Mouse (Mus musculus) thymus, adult 2 months (tissue): Measurements from ENCODE around the gene Adgrf5. TPM values are rescaled to one million over a fixed set of nuclear protein-coding genes. Genes with fewer than 3 reads are reported as not detected.

ENCODE experiments used
- DNase-seq: peaks from one replicate; pipeline ENCODE4 v3.0.0; 2021
- H3K27ac ChIP-seq: fragments of 200-500 bp; 2 replicates; pipeline ENCODE4 v1.5.1; 2012; ENCODE audit warnings: low read length, control low read depth; ENCODE audit not compliant: control insufficient read depth, insufficient read depth
- H3K27me3 ChIP-seq: fragments of 200-500 bp; 2 replicates; pipeline ENCODE4 v1.6.1; 2012; ENCODE audit warnings: mild to moderate bottlenecking, low read length, moderate library complexity, mixed read lengths; ENCODE audit not compliant: control insufficient read depth, insufficient read depth
- H3K36me3 ChIP-seq: fragments of 200-500 bp; 2 replicates; pipeline ENCODE4 v1.6.1; 2012; ENCODE audit warnings: mild to moderate bottlenecking, low read length, moderate library complexity; ENCODE audit not compliant: control insufficient read depth, insufficient read depth
- H3K4me1 ChIP-seq: fragments of 200-500 bp; replicated peaks from 2 replicates; pipeline ENCODE4 v1.6.1; 2012; ENCODE audit warnings: low read length; ENCODE audit not compliant: control insufficient read depth, insufficient read depth
- H3K4me3 ChIP-seq: fragments of 200-500 bp; 2 replicates; pipeline ENCODE4 v1.5.1; 2012; ENCODE audit warnings: mild to moderate bottlenecking, low read length, control low read depth, moderate library complexity; ENCODE audit not compliant: control insufficient read depth, insufficient read depth
- CTCF ChIP-seq: fragments of 200-500 bp; IDR thresholded peaks from 2 replicates; pipeline ENCODE4 v1.5.1; 2012; ENCODE audit warnings: mild to moderate bottlenecking, control low read depth, low read length, moderate library complexity, borderline replicate concordance; ENCODE audit not compliant: control insufficient read depth, poor library complexity, insufficient read depth; ENCODE audit errors: extremely low read depth
- POLR2A ChIP-seq: fragments of 200-500 bp; IDR thresholded peaks from 2 replicates; pipeline ENCODE4 v1.6.1; 2012; ENCODE audit warnings: mild to moderate bottlenecking, low read length, control low read depth, moderate library complexity; ENCODE audit not compliant: control insufficient read depth, poor library complexity, insufficient read depth; ENCODE audit errors: extremely low read depth
- WGBS: fragments of 180-500 bp; shearing (Covaris S2); methylation state at CpG from one replicate; pipeline ENCODE4 v1.1.7; 2018; 5-methylcytosine and 5-hydroxymethylcytosine counted together
- polyA plus RNA-seq: library from polyadenylated mRNA; depleted of rRNA; stranded (reverse); fragments of >200 nt; gene quantifications from 2 replicates; pipeline ENCODE4 v1.2.3, GENCODE M21; 2012

Adgrf5 gene
- polyA plus RNA-seq, 1 experiment, result 5.7 TPM

GRCm38 (mm10) chr17:43395400-43396258 is 35.4 kb downstream of the Adgrf5 start:
- H3K4me1 ChIP-seq, result no peaks in the 10 kb centered on the region
- DNase-seq, result no peak
- no peaks in the 10 kb centered on the region for H3K27me3 ChIP-seq
- no peaks in the 10 kb centered on the region for H3K36me3 ChIP-seq
- 76% methylated on average over 12 of the region's 12 CpGs for WGBS
- no peak overlapping the region for H3K4me3 ChIP-seq
- TF ChIP-seq POLR2A (no peak), CTCF (no peak)
- H3K27ac ChIP-seq, result no peak overlapping the region

DNA sequence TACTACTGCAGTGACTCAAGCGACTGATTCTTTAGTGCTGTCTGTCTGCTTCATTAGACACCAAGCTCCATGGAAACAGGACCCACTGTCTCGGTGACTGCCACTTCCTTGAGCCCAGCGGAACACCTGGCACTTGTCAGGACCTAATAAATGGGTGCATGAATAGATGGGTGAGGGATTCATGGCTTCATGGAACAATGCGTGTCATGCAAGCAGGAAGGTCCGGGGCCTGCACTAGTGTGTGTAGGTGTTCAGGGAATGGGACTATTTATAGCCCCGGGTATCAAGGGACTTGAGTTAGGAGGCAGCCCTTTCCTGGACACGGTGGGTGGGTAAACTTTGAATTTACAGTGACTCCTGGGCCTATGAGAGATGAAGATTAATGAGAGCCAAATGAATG is 38.4 kb downstream of the Adgrf5 start:
- Histone ChIP-seq H3K27me3 (no peaks in the 10 kb centered on the region), H3K4me1 (no peaks in the 10 kb centered on the region), H3K4me3 (no peak overlapping the region), H3K27ac (no peak overlapping the region), H3K36me3 (no peaks in the 10 kb centered on the region)
- TF ChIP-seq CTCF (no peak), POLR2A (no peak)
- DNase-seq, result no peak
- 84% methylated on average over 7 of the region's 7 CpGs for WGBS

- H3K4me3 ChIP-seq, result no peak overlapping the region
- no peaks in the 10 kb centered on the region for H3K4me1 ChIP-seq
- H3K27ac ChIP-seq, result no peak overlapping the region
- no peak for TF ChIP-seq POLR2A
- no peak for DNase-seq
- H3K27me3 ChIP-seq, result no peaks in the 10 kb centered on the region
- no peaks in the 10 kb centered on the region for H3K36me3 ChIP-seq
- 97% methylated on average over 3 of the region's 3 CpGs for WGBS
Measured at GRCm38 (mm10) chr17:43399151-43399550, 38.9 kb downstream of the Adgrf5 start.

DNA sequence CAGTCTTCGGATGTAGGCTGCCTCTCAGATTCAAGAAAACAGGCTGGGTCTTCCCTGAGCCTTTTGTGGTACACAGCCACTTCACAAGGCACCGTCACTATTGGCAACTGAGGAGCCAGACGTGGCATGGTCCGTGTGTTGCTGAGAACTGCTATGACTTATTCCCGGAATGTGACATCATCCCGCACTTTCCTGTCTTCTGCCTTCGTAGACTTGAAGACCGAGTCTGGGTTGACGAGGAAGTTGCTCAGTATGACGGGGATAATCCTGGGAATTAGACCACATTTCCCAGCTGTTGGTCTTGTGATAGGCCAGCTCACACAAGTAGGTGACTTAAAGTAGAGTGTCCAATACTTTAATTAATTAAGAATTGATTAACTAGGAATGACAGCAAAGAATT is 40.2 kb downstream of the Adgrf5 start:
- no peak for TF ChIP-seq CTCF
- 92% methylated on average over 10 of the region's 10 CpGs for WGBS
- H3K27me3 ChIP-seq, result no peaks in the 10 kb centered on the region

DNA sequence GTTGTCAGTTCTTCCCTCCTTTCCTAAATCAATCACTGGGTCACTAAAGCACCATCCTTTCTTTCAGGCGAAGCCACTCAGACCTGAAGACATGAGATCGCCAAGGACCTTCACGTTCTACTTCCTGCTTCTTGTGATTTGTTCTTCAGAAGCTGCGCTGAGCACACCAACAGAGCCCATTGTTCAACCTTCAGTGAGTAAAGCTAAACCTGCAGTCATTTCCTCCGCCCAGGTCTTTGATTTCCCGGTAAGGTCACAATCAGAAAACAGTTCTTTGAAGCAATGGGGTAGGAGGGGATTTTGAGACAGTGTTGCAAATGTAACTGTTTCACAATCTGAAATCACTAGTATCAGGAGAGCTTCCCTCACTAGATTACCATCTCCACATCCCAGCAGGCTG is 43.6 kb downstream of the Adgrf5 start:
- TF ChIP-seq POLR2A (no peak), CTCF (no peak)
- DNase-seq, result no peak
- no peaks in the 10 kb centered on the region for H3K36me3 ChIP-seq
- no peaks in the 10 kb centered on the region for H3K4me1 ChIP-seq
- 61% methylated on average over 6 of the region's 6 CpGs for WGBS
- no peak overlapping the region for H3K27ac ChIP-seq
- no peaks in the 10 kb centered on the region for H3K27me3 ChIP-seq
- H3K4me3 ChIP-seq, result no peak overlapping the region

More for the DNA sequence above, 40.2 kb downstream of the Adgrf5 start:
- DNase-seq, result no peak
- no peak overlapping the region for H3K4me3 ChIP-seq
- no peaks in the 10 kb centered on the region for H3K36me3 ChIP-seq
- H3K4me1 ChIP-seq, result no peaks in the 10 kb centered on the region
- no peak overlapping the region for H3K27ac ChIP-seq

- Histone ChIP-seq H3K36me3 (no peaks in the 10 kb centered on the region), H3K27me3 (no peaks in the 10 kb centered on the region), H3K4me1 (no peaks in the 10 kb centered on the region), H3K27ac (no peak overlapping the region), H3K4me3 (no peak overlapping the region)
- WGBS, result 85% methylated on average over 5 of the region's 5 CpGs
- no peak for TF ChIP-seq POLR2A
- no peak for TF ChIP-seq CTCF
- DNase-seq, result no peak
Measured at GRCm38 (mm10) chr17:43404408-43404807, 44.2 kb downstream of the Adgrf5 start.

DNA sequence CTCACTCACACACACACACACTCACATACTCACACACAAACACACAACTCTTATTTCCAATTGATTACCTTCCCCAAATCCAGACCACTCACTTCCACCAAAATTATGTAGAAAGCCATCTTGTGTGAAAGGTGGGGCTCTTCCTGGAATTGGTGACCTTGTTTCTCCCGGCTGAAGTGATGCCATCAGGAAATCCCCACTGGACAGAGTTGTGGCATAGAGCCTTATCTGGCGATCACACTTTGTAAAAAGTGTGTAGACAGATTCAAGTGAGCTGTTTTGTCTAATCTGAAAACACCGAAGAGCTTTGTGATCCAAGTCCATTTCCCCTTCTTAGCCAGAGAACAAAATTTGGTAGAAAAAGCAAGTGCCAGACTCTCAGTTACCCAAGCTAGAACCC is 46.1 kb downstream of the Adgrf5 start:
- Histone ChIP-seq H3K27me3 (no peaks in the 10 kb centered on the region), H3K4me1 (no peaks in the 10 kb centered on the region), H3K4me3 (no peak overlapping the region), H3K36me3 (no peaks in the 10 kb centered on the region), H3K27ac (no peak overlapping the region)
- 79% methylated on average over 3 of the region's 3 CpGs for WGBS
- DNase-seq, result no peak
- no peak for TF ChIP-seq POLR2A
- TF ChIP-seq CTCF, result no peak
